8 mouse cellular contexts compared by ENCODE assay signal in the genomic region with DNA sequence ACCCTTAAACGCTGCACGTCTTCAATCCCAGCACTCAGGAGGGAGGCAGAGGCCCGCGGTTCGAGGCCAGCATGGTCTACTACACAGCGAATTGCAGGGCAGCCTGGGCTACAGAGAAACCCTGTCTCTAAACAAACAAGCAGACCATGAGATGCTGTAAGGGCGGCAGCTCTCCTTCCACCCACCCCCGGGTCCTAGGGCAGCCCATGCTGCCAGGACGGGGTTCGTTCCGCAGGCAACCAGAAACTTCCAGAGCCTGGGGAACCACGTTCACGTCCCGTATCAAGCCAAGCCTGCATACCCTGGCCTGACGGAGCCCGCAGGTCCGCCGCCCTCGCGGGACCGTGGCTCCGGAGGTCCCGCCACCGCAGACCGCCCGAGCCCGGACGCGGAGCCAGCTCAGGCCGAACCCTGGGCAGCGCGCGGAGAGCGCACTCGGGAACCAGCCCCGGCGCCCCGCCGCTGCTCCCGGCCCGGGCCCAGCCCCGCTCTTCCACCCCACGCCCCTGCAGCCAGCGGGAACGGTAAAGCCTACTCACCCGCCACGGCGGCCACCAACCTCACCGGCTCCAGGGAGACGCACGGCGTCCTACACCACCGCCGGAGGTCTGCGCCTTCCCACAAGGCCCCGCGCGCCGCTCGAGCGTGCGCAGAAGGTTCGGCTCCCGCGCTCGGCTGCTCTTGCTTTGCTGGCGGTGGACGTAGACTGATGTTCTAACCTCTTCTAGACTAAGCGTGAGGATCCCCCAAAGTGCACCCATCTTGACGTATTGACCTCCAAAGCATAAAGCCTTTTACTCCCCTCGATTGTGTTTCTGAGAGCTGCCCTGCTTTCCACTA. TPM values are rescaled to one million over a fixed set of nuclear protein-coding genes. Genes with fewer than 3 reads are reported as not detected.
DNase-seq lines count a peak whose midpoint lies in the region; ATAC-seq and TF ChIP-seq lines count a peak whose summit lies in the region.

Gene Rpap3 (minus strand): TSS at position 615 of the 840 bp plus-strand sequence.

- peak within 1 kb of the TSS; percentile 95 for H3K9ac ChIP-seq in kidney, embryonic 15.5 days
- H3K9ac ChIP-seq in limb, embryonic 15.5 days: peak within 1 kb of the TSS; percentile 88
- peak within 1 kb of the TSS; percentile 91 for H3K9ac ChIP-seq in midbrain, postnatal 0 days (replicated peaks; ENCODE audit: low read length, poor library complexity, severe bottlenecking)

- H3K27me3 ChIP-seq in C2C12 (ENCODE audit: control insufficient read depth, insufficient read depth, insufficient read length): no peaks in the 10 kb centered on the region
- H3K27me3 ChIP-seq in heart, embryonic 10.5 days (ENCODE audit: insufficient read depth, poor library complexity, severe bottlenecking): no peaks in the 10 kb centered on the region
- H3K27me3 ChIP-seq in kidney, embryonic 15.5 days: no peaks in the 10 kb centered on the region
- no peaks in the 10 kb centered on the region for H3K27me3 ChIP-seq in limb, embryonic 15.5 days
- no peaks in the 10 kb centered on the region for H3K27me3 ChIP-seq in midbrain, postnatal 0 days (ENCODE audit: insufficient read depth, low read length)

- TF ChIP-seq POLR2A in embryonic fibroblast, embryonic 13.5 days (IDR thresholded peaks at IDR 0.05; ENCODE audit: low read depth, low read length): peak; percentile 90

- H3K4me1 ChIP-seq in embryonic fibroblast, embryonic 13.5 days (ENCODE audit: control insufficient read depth, insufficient read depth, low read length): no peaks in the 10 kb centered on the region
- peaks cover 18% of the 10 kb centered on the region; the same call in 1 of the 2 replicates for H3K4me1 ChIP-seq in heart, embryonic 10.5 days
- peaks cover 22% of the 10 kb centered on the region for H3K4me1 ChIP-seq in kidney, embryonic 15.5 days
- peaks cover 14% of the 10 kb centered on the region for H3K4me1 ChIP-seq in limb, embryonic 15.5 days
- H3K4me1 ChIP-seq in midbrain, postnatal 0 days (ENCODE audit: insufficient read depth, low read length): no peaks in the 10 kb centered on the region; the same call in 1 of the 2 replicates

- peaks cover 26% of the 10 kb centered on the region for H3K79me2 ChIP-seq in C2C12 (ENCODE audit: control insufficient read depth, insufficient read depth)

- no peak for TF ChIP-seq CTCF in C2C12 (IDR thresholded peaks at IDR 0.05; ENCODE audit: control insufficient read depth, insufficient read depth, insufficient read length)
- no peak for TF ChIP-seq CTCF in embryonic fibroblast, embryonic 13.5 days (IDR thresholded peaks at IDR 0.05; ENCODE audit: borderline replicate concordance, insufficient read depth, low read length)
- no peak for TF ChIP-seq CTCF in midbrain, postnatal 0 days (IDR thresholded peaks at IDR 0.05)

- H3K4me3 ChIP-seq in C2C12 (ENCODE audit: insufficient read depth, poor library complexity, severe bottlenecking): peak within 1 kb of the TSS; percentile 92
- H3K4me3 ChIP-seq in embryonic fibroblast, embryonic 13.5 days (ENCODE audit: insufficient read depth, low read length): peak within 1 kb of the TSS; percentile 87
- H3K4me3 ChIP-seq in heart, embryonic 10.5 days: peak within 1 kb of the TSS; percentile 99
- peak within 1 kb of the TSS; percentile 97 for H3K4me3 ChIP-seq in kidney, embryonic 15.5 days (replicated peaks)
- H3K4me3 ChIP-seq in limb, embryonic 15.5 days: peak within 1 kb of the TSS; percentile 86
- H3K4me3 ChIP-seq in midbrain, postnatal 0 days (ENCODE audit: low read depth, low read length): peak within 1 kb of the TSS; percentile 90

- peak; percentile 92 for ATAC-seq in kidney, embryonic 15.5 days (replicated peaks; ENCODE audit: low FRiP score)
- ATAC-seq in limb, embryonic 15.5 days (ENCODE audit: insufficient number of reproducible peaks, low FRiP score, low TSS enrichment, low read depth): peak; percentile 87
- peak; percentile 84 for ATAC-seq in midbrain, postnatal 0 days (ENCODE audit: low FRiP score)

- H3K4me2 ChIP-seq in kidney, embryonic 15.5 days: peak within 1 kb of the TSS; percentile 77
- H3K4me2 ChIP-seq in limb, embryonic 15.5 days: peak within 1 kb of the TSS; percentile 69
- H3K4me2 ChIP-seq in midbrain, postnatal 0 days (ENCODE audit: low read depth, low read length, poor library complexity, severe bottlenecking): peak within 1 kb of the TSS; percentile 54

- peaks cover 29% of the 10 kb centered on the region for H3K36me3 ChIP-seq in C2C12 (ENCODE audit: control insufficient read depth, insufficient read depth)
- peaks cover 28% of the 10 kb centered on the region for H3K36me3 ChIP-seq in heart, embryonic 10.5 days
- peaks cover 30% of the 10 kb centered on the region for H3K36me3 ChIP-seq in kidney, embryonic 15.5 days
- H3K36me3 ChIP-seq in limb, embryonic 15.5 days: peaks cover 25% of the 10 kb centered on the region
- H3K36me3 ChIP-seq in midbrain, postnatal 0 days (ENCODE audit: insufficient read depth, low read length): peaks cover 13% of the 10 kb centered on the region; the same call in 1 of the 2 replicates

- under 1% methylated on average over 71 of the region's 71 CpGs for WGBS in heart, embryonic 10.5 days
- under 1% methylated on average over 70 of the region's 71 CpGs for WGBS in kidney, embryonic 15.5 days
- under 1% methylated on average over 71 of the region's 71 CpGs for whole genome bisulfite sequencing in limb, embryonic 15.5 days
- under 1% methylated on average over 69 of the region's 71 CpGs for WGBS in midbrain, postnatal 0 days

- H3ac ChIP-seq in C2C12 (ENCODE audit: control insufficient read depth, insufficient read length, low read depth): peak within 1 kb of the TSS; percentile 82

- H3K79me3 ChIP-seq in C2C12 (ENCODE audit: low read depth): peaks cover 19% of the 10 kb centered on the region

- peak; percentile 93 for DNase-seq in brain, adult 2 months (ENCODE audit: low read depth, low spot score)
- peak; percentile 94 for DNase-seq in heart, embryonic 10.5 days (ENCODE audit: low spot score)
- DNase-seq in midbrain, postnatal 0 days (ENCODE audit: low spot score): peak; percentile 89
- peak; percentile 64 to 78 for DNase-seq in spleen, postnatal 14 days (ENCODE audit: low spot score in 2 of 2)

- H3K9me3 ChIP-seq in heart, embryonic 10.5 days: no peaks in the 10 kb centered on the region
- H3K9me3 ChIP-seq in kidney, embryonic 15.5 days (replicated peaks): no peaks in the 10 kb centered on the region
- H3K9me3 ChIP-seq in limb, embryonic 15.5 days: no peaks in the 10 kb centered on the region
- H3K9me3 ChIP-seq in midbrain, postnatal 0 days (ENCODE audit: low read length): no peaks in the 10 kb centered on the region

- H3K27ac ChIP-seq in embryonic fibroblast, embryonic 13.5 days (ENCODE audit: insufficient read depth, low read length): no peak within 1 kb of the TSS
- H3K27ac ChIP-seq in heart, embryonic 10.5 days: peak within 1 kb of the TSS; percentile 95
- peak within 1 kb of the TSS; percentile 74 for H3K27ac ChIP-seq in kidney, embryonic 15.5 days
- H3K27ac ChIP-seq in limb, embryonic 15.5 days: peak within 1 kb of the TSS; percentile 67
- 0 out of 2 replicates have a peak within 1 kb of the TSS, but pooled peaks have one; percentile 28 for H3K27ac ChIP-seq in midbrain, postnatal 0 days (ENCODE audit: low read depth, low read length)

TF ChIP-seq in C2C12, 6 proteins besides CTCF, POLR2A, EP300 and RAD21:
- TF ChIP-seq MAX (IDR thresholded peaks at IDR 0.05) (peak; percentile 51), FOSL1 (IDR thresholded peaks at IDR 0.05; ENCODE audit: insufficient read depth, low read length, poor library complexity, severe bottlenecking) (no peak)

RNA-seq across cellular contexts. Expression of gene Rpap3, which starts in this region (rescaled TPM):
- polyA plus RNA-seq in C2C12 (2012; fragmentation: generic; extraction: Trizol): 16.4 TPM
- 18.4 and 22.4 TPM in 2 replicates for polyA plus RNA-seq in embryonic fibroblast, embryonic 13.5 days (2011; ENCODE audit: insufficient read length, low read depth, missing spikeins)
- polyA plus RNA-seq in heart, embryonic 10.5 days (2016; fragmentation: Nextera tagmentation; extraction: Ambion mirVana): 24.0 and 27.1 TPM in 2 replicates
- 29.5 and 33.8 TPM in 2 replicates for polyA plus RNA-seq in kidney, embryonic 15.5 days (2015; fragmentation: Nextera tagmentation; extraction: Ambion mirVana)
- 20.8 and 21.2 TPM in 2 replicates for polyA plus RNA-seq in limb, embryonic 15.5 days (2015; fragmentation: Nextera tagmentation; extraction: Ambion mirVana)
- total RNA-seq in midbrain, postnatal 0 days (2014; rRNA removed): 21.8 and 35.2 TPM in 2 replicates
- 44.4 and 46.2 TPM in 2 replicates for polyA plus RNA-seq in midbrain, postnatal 0 days (2015; fragmentation: Nextera tagmentation; extraction: Ambion mirVana)
